Mouse (Mus musculus) intestine, embryonic 16.5 days (tissue): Measurements from ENCODE around the gene Mnx1. TPM values are rescaled to one million over a fixed set of nuclear protein-coding genes. Genes with fewer than 3 reads are reported as not detected.
"Not testable (repeated sequence)": the region's sequence is repeated elsewhere in the genome, so short reads cannot be mapped to it uniquely, and the experiment has no call there.

Experiments
- ATAC-seq: fragments of 200-750 bp; cut with Nextera tagmentation; 2 replicates; pipeline ENCODE4 v1.8.0; 2017; ENCODE audit warnings: moderate TSS enrichment, moderate library complexity
- H3K27ac ChIP-seq: fragments of 300-500 bp; sonication (generic); 2 replicates; pipeline ENCODE4 v1.5.1; 2014; ENCODE audit warnings: mild to moderate bottlenecking, low read length
- H3K27me3 ChIP-seq: fragments of 300-500 bp; sonication (generic); replicated peaks from 2 replicates; pipeline ENCODE4 v1.6.1; 2014; ENCODE audit warnings: low read length, control low read depth, mixed read lengths; ENCODE audit not compliant: control insufficient read depth, insufficient read depth
- H3K36me3 ChIP-seq: fragments of 300-500 bp; sonication (generic); 2 replicates; pipeline ENCODE4 v1.6.1; 2014; ENCODE audit warnings: low read length, control low read depth; ENCODE audit not compliant: control insufficient read depth, insufficient read depth
- H3K4me1 ChIP-seq: fragments of 300-500 bp; sonication (generic); 2 replicates; pipeline ENCODE4 v1.6.1; 2014; ENCODE audit warnings: low read length, control low read depth, mixed read lengths; ENCODE audit not compliant: control insufficient read depth, insufficient read depth
- H3K4me2 ChIP-seq: fragments of 300-500 bp; sonication (generic); 2 replicates; pipeline ENCODE4 v1.6.1; 2014; ENCODE audit warnings: low read depth, low read length, control low read depth
- H3K4me3 ChIP-seq: fragments of 300-500 bp; sonication (generic); 2 replicates; pipeline ENCODE4 v1.5.1; 2014; ENCODE audit warnings: mild to moderate bottlenecking, low read length
- H3K9ac ChIP-seq: fragments of 300-500 bp; sonication (generic); 2 replicates; pipeline ENCODE4 v1.6.1; 2014; ENCODE audit warnings: low read depth, low read length
- H3K9me3 ChIP-seq: fragments of 300-500 bp; sonication (generic); 2 replicates; pipeline ENCODE4 v1.6.1; 2016; ENCODE audit warnings: low read length, control low read depth; ENCODE audit not compliant: control insufficient read depth
- WGBS: fragments of 180-500 bp; shearing (Covaris S2); extraction: QIAGEN DNeasy Blood & Tissue Kit; methylation state at CpG from one replicate; pipeline ENCODE4 v1.1.7; 2014; 5-methylcytosine and 5-hydroxymethylcytosine counted together
- polyA plus RNA-seq: library from polyadenylated mRNA; unstranded; fragments of >200 nt; fragmentation: Nextera tagmentation; extraction: Ambion mirVana; gene quantifications from 2 replicates; pipeline ENCODE4 v1.2.1, GENCODE M21; 2015

Gene Mnx1
- polyA plus RNA-seq, 1 experiment from 2014 or later = 0.22 TPM

DNA sequence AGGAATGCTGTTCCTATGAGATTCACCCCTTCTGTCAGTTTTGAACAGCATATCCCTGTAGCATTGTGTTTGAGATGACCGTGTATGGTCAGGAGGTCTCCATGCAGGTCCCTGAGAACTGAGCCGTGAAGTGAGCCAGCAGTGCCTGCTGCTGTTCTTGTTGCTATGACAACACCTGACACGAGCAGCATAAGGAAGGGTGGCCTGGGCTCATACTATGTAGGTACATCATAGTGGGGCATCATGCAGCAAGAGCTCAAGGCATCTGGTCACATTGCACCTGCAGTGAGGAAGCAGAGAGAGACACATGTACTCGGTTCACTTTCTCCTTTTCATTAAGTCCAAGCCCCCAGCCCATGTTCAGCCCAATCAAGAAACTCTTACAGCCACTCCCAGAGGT lies 25.9 kb downstream of the Mnx1 start:
- Histone ChIP-seq H3K4me2 (no peak overlapping the region), H3K4me1 (no peaks in the 10 kb centered on the region), H3K36me3 (peaks cover 3% of the 10 kb centered on the region; the same call in 1 of the 2 replicates), H3K27me3 (no peaks in the 10 kb centered on the region), H3K4me3 (no peak overlapping the region), H3K9me3 (no peaks in the 10 kb centered on the region), H3K9ac (no peak overlapping the region), H3K27ac (no peak overlapping the region)
- WGBS = 68% methylated on average over 4 of the region's 4 CpGs
- ATAC-seq = no peak

GRCm38 (mm10) chr5:29445275-29445674 lies 33.0 kb downstream of the Mnx1 start:
- no peaks in the 10 kb centered on the region for H3K27me3 ChIP-seq
- no peak for ATAC-seq
- no peak overlapping the region for H3K27ac ChIP-seq
- H3K4me3 ChIP-seq = no peak overlapping the region
- H3K4me2 ChIP-seq = no peak overlapping the region
- H3K9ac ChIP-seq = no peak overlapping the region
- peaks cover 17% of the 10 kb centered on the region for H3K36me3 ChIP-seq
- 91% methylated on average over 2 of the region's 2 CpGs for WGBS
- no peaks in the 10 kb centered on the region for H3K9me3 ChIP-seq
- H3K4me1 ChIP-seq = no peaks in the 10 kb centered on the region

- WGBS = 85% methylated on average over 6 of the region's 6 CpGs
- H3K9ac ChIP-seq, ATAC-seq, H3K9me3 ChIP-seq, H3K4me3 ChIP-seq, H3K36me3 ChIP-seq, H3K27ac ChIP-seq, H3K27me3 ChIP-seq: not testable (repeated sequence)
- peaks cover 16% of the 10 kb centered on the region for H3K4me1 ChIP-seq
- peak overlapping the region; percentile 83; the same call in 1 of the 2 replicates for H3K4me2 ChIP-seq
These were observed 41.5 kb downstream of the Mnx1 start for GRCm38 (mm10) chr5:29436728-29437127.

DNA sequence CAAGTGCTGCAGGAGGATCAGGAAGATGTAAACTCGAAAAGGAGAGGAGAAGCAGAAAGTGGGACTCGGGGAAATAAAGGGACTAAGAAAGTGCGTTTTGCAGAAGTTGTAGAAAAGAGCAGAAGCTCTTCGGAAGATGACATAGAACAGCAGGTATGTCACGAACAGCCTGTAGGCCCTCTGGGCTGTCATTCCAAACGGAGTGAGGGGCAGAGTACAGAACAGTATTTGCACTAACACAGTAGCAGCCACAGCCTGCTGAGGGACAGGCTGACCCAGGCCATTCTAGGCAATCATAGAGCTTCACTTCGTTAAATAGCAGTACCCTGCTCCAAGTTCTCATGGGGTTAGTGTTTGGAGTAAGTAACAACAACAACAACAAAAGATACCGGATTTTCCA lies 42.8 kb downstream of the Mnx1 start:
- peak overlapping the region; percentile 83 for H3K4me2 ChIP-seq
- no peaks in the 10 kb centered on the region for H3K9me3 ChIP-seq
- H3K4me1 ChIP-seq = peaks cover 16% of the 10 kb centered on the region
- 29% methylated on average over 8 of the region's 8 CpGs for WGBS
- H3K9ac ChIP-seq = peak overlapping the region; percentile 84
- H3K36me3 ChIP-seq = no peaks in the 10 kb centered on the region; the same call in 1 of the 2 replicates
- H3K4me3 ChIP-seq = peak overlapping the region; percentile 84
- H3K27ac ChIP-seq = 0 out of 2 replicates have a peak overlapping the region, but pooled peaks have one; percentile 86
- no peaks in the 10 kb centered on the region for H3K27me3 ChIP-seq
- ATAC-seq = peak; percentile 43

DNA sequence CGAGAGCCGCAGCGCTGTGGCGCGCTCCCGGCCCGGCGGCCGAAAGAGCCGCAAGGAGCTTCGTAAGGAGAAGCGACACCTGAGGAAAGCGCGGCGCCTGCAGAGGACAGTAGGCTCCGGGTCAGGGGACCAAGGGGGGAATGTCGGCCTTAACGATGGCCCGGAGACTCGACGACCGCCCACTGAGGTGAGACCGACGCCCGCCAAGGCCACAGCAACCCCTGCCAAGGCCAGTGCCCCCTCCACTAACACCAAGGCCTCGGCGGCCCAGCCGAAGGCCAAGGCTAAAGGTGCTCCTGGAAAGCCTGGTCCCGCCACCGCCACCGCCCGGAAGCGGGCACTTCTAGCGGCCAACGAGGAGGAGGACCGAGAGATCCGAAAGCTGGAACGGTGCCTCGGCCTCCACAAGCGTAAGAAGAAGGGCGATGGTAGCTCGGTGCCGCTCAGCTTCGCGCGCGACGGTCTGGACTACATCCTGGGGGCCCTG lies 43.4 kb downstream of the Mnx1 start:
- WGBS = under 1% methylated on average over 48 of the region's 48 CpGs
- Histone ChIP-seq H3K36me3 (no peaks in the 10 kb centered on the region), H3K9ac (peak overlapping the region; percentile 84), H3K27me3 (no peaks in the 10 kb centered on the region), H3K4me3 (peak overlapping the region; percentile 84), H3K9me3 (no peaks in the 10 kb centered on the region), H3K4me1 (peaks cover 16% of the 10 kb centered on the region), H3K27ac (peak overlapping the region; percentile 86), H3K4me2 (peak overlapping the region; percentile 83)
- peak; percentile 79 for ATAC-seq

DNA sequence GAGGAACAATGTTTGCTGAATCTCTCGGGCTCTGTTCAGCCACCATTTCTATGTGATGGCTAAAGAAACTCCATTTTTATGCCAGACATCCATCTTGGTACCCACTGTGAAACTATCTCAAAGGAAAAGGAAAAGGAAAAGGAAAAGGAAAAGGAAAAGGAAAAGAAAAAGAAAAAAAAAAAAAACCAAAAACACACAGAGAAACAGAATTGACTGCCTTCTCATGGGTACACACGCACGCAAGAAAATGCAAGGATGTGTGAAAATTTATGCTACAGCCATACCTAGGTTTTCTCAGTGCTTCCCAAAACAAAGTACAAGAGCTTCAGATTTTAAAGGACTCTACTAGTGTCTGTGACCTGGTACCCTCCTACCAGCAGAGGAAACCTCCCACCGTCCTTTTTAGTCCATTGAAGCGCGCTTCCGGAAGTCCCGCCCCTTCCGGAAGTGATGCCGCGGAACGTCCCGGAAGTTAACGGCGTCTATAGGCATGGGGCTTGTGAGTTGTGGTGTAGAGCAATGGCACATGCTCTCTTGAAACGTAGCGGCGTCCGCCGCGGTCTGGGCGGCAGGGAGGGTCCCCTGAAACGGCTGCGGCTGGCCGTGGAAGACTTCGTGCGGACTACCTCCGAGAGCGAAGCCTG lies 43.9 kb downstream of the Mnx1 start, which contains the start of gene Nom1:
TSS of gene Nom1 (plus strand) at position 437 of the 644 bp plus-strand sequence.
- peak within 1 kb of the TSS; percentile 84 for H3K4me3 ChIP-seq
- H3K9me3 ChIP-seq = no peaks in the 10 kb centered on the region
- peak within 1 kb of the TSS; percentile 83 for H3K4me2 ChIP-seq
- H3K36me3 ChIP-seq = no peaks in the 10 kb centered on the region
- 3% methylated on average over 29 of the region's 29 CpGs for WGBS
- H3K27me3 ChIP-seq = no peaks in the 10 kb centered on the region
- H3K9ac ChIP-seq = peak within 1 kb of the TSS; percentile 84
- ATAC-seq = peak; percentile 96
- peak within 1 kb of the TSS; percentile 86 for H3K27ac ChIP-seq
- H3K4me1 ChIP-seq = peaks cover 16% of the 10 kb centered on the region

- H3K36me3 ChIP-seq, H3K9me3 ChIP-seq, H3K27ac ChIP-seq, H3K9ac ChIP-seq, H3K27me3 ChIP-seq, H3K4me3 ChIP-seq, H3K4me2 ChIP-seq, H3K4me1 ChIP-seq: not testable (repeated sequence)
- WGBS = 50% methylated on average over 3 of the region's 3 CpGs
- peak; percentile 82 for ATAC-seq
These were observed 54.9 kb downstream of the Mnx1 start for GRCm38 (mm10) chr5:29423330-29423729.

Other genes with a start within 250 kb of the Mnx1 start
- gene Lmbr1, start 100.1 kb downstream of the Mnx1 start, polyA plus RNA-seq = 11.2 and 12.3 TPM in 2 replicates
- 29.0 and 32.8 TPM in 2 replicates for gene Nom1, start 43.8 kb downstream of the Mnx1 start, polyA plus RNA-seq
- gene Ube3c, start 90.8 kb upstream of the Mnx1 start, polyA plus RNA-seq = 8.8 and 9.4 TPM in 2 replicates